ENCODE assay signal across 7 mouse cellular contexts in genomic region chr8:85840657-85841488, GRCm38 (mm10). TPM values are rescaled to one million over a fixed set of nuclear protein-coding genes. Genes with fewer than 3 reads are reported as not detected.
A peak's percentile ranks its signal among the peaks of the same experiment; 100 is the strongest.
DNase-seq lines count a peak whose midpoint lies in the region; ATAC-seq lines count a peak whose summit lies in the region.

Gene Itfg1, minus strand, starts transcription at chr8:85840921.
Gene Phkb, plus strand, starts transcription at chr8:85840959.

- under 1% methylated on average over 54 of the region's 54 CpGs for WGBS in embryonic facial prominence, embryonic 10.5 days
- under 1% methylated on average over 54 of the region's 54 CpGs for WGBS in limb, embryonic 10.5 days
- under 1% methylated on average over 53 of the region's 54 CpGs for WGBS in midbrain, embryonic 13.5 days

- H3K36me3 ChIP-seq in embryonic facial prominence, embryonic 10.5 days (replicated peaks) = peaks cover 25% of the 10 kb centered on the region
- peaks cover 17% of the 10 kb centered on the region for H3K36me3 ChIP-seq in limb, embryonic 10.5 days
- peaks cover 11% of the 10 kb centered on the region for H3K36me3 ChIP-seq in midbrain, embryonic 13.5 days

- peak within 1 kb of the TSS; percentile 89 for H3K4me2 ChIP-seq in midbrain, embryonic 13.5 days (replicated peaks)

- peak; percentile 95 for DNase-seq in adrenal gland, postnatal 10 days
- DNase-seq in embryonic facial prominence, embryonic 10.5 days (ENCODE audit: low spot score) = peak; percentile 96
- peak; percentile 87 for DNase-seq in kidney, adult 11 months
- peak; percentile 98 for DNase-seq in limb, embryonic 10.5 days (ENCODE audit: low spot score)
- peak; percentile 88 for DNase-seq in spleen, adult 12 weeks (ENCODE audit: low spot score)

- peak; percentile 89 for ATAC-seq in granulocyte monocyte progenitor cell, adult 5-6 weeks (replicated peaks; ENCODE audit: poor library complexity, severe bottlenecking)
- peak; percentile 98 for ATAC-seq in midbrain, embryonic 13.5 days

- peaks cover 16% of the 10 kb centered on the region for H3K4me1 ChIP-seq in embryonic facial prominence, embryonic 10.5 days
- peaks cover 14% of the 10 kb centered on the region for H3K4me1 ChIP-seq in limb, embryonic 10.5 days
- peaks cover 18% of the 10 kb centered on the region for H3K4me1 ChIP-seq in midbrain, embryonic 13.5 days (replicated peaks)

- peak within 1 kb of the TSS; percentile 92 for H3K4me3 ChIP-seq in embryonic facial prominence, embryonic 10.5 days
- peak within 1 kb of the TSS; percentile 82 for H3K4me3 ChIP-seq in limb, embryonic 10.5 days
- peak within 1 kb of the TSS; percentile 93 for H3K4me3 ChIP-seq in midbrain, embryonic 13.5 days (replicated peaks)

- peak within 1 kb of the TSS; percentile 98 for H3K27ac ChIP-seq in embryonic facial prominence, embryonic 10.5 days (replicated peaks)
- peak within 1 kb of the TSS; percentile 97 for H3K27ac ChIP-seq in limb, embryonic 10.5 days
- peak within 1 kb of the TSS; percentile 98 for H3K27ac ChIP-seq in midbrain, embryonic 13.5 days

- no peaks in the 10 kb centered on the region for H3K27me3 ChIP-seq in embryonic facial prominence, embryonic 10.5 days (replicated peaks; ENCODE audit: low read depth, poor library complexity, severe bottlenecking)
- no peaks in the 10 kb centered on the region for H3K27me3 ChIP-seq in limb, embryonic 10.5 days (ENCODE audit: low read depth, poor library complexity, severe bottlenecking)
- no peaks in the 10 kb centered on the region for H3K27me3 ChIP-seq in midbrain, embryonic 13.5 days

- H3K9ac ChIP-seq in midbrain, embryonic 13.5 days (replicated peaks) = peak within 1 kb of the TSS; percentile 94

- H3K9me3 ChIP-seq in embryonic facial prominence, embryonic 10.5 days = no peaks in the 10 kb centered on the region
- no peaks in the 10 kb centered on the region for H3K9me3 ChIP-seq in limb, embryonic 10.5 days (replicated peaks)
- H3K9me3 ChIP-seq in midbrain, embryonic 13.5 days = no peaks in the 10 kb centered on the region

RNA-seq across cellular contexts. Expression of gene Itfg1, which starts in this region (rescaled TPM):
- 10 to 100 TPM; 47.5 to 55.6 TPM for total RNA-seq in adrenal gland, postnatal 10 days (2021)
- 54.8 and 55.1 TPM in 2 replicates for polyA plus RNA-seq in embryonic facial prominence, embryonic 10.5 days (2016; fragmentation: Nextera tagmentation; extraction: Ambion mirVana)
- total RNA-seq in granulocyte monocyte progenitor cell, adult 5-6 weeks (2014; fragmentation: Nextera tagmentation) = 42.7 and 44.0 TPM in 2 replicates
- total RNA-seq in granulocyte monocyte progenitor cell, adult 5-6 weeks (2017) = 47.5 and 55.2 TPM in 2 replicates
- 46.4 and 57.6 TPM in 2 replicates for polyA plus RNA-seq in limb, embryonic 10.5 days (2016; fragmentation: Nextera tagmentation; extraction: Ambion mirVana)
- 155 and 157 TPM in 2 replicates for polyA plus RNA-seq in midbrain, embryonic 13.5 days (2015; fragmentation: Nextera tagmentation; extraction: Ambion mirVana)

RNA-seq across cellular contexts. Expression of gene Phkb, which starts in this region (rescaled TPM):
- total RNA-seq in adrenal gland, postnatal 10 days (2021) = 10 to 100 TPM; 32.3 to 40.3 TPM
- polyA plus RNA-seq in embryonic facial prominence, embryonic 10.5 days (2016; fragmentation: Nextera tagmentation; extraction: Ambion mirVana) = 44.9 and 46.6 TPM in 2 replicates
- 77.5 and 92.9 TPM in 2 replicates for total RNA-seq in granulocyte monocyte progenitor cell, adult 5-6 weeks (2014; fragmentation: Nextera tagmentation)
- 54.0 and 68.0 TPM in 2 replicates for total RNA-seq in granulocyte monocyte progenitor cell, adult 5-6 weeks (2017)
- polyA plus RNA-seq in limb, embryonic 10.5 days (2016; fragmentation: Nextera tagmentation; extraction: Ambion mirVana) = 45.2 and 47.1 TPM in 2 replicates
- 41.8 and 44.7 TPM in 2 replicates for polyA plus RNA-seq in midbrain, embryonic 13.5 days (2015; fragmentation: Nextera tagmentation; extraction: Ambion mirVana)

Comparison
In these comparisons a context has a peak if more than half of its experiments do, and no peak if none do; other contexts are left out.
1. Peak in every context shown above with its lines: DNase-seq, ATAC-seq, H3K4me3 ChIP-seq and H3K27ac ChIP-seq.